Mouse (Mus musculus) spleen, embryonic (tissue): Measurements from ENCODE around the gene Wdr35.

Experiments
- CTCF ChIA-PET: fragments of 350-600 bp; sonication (Branson Sonifier 250); formaldehyde crosslinking; loops from one replicate; lab custom pipeline; 2022; lab: Charles Lee

Gene Wdr35

DNA sequence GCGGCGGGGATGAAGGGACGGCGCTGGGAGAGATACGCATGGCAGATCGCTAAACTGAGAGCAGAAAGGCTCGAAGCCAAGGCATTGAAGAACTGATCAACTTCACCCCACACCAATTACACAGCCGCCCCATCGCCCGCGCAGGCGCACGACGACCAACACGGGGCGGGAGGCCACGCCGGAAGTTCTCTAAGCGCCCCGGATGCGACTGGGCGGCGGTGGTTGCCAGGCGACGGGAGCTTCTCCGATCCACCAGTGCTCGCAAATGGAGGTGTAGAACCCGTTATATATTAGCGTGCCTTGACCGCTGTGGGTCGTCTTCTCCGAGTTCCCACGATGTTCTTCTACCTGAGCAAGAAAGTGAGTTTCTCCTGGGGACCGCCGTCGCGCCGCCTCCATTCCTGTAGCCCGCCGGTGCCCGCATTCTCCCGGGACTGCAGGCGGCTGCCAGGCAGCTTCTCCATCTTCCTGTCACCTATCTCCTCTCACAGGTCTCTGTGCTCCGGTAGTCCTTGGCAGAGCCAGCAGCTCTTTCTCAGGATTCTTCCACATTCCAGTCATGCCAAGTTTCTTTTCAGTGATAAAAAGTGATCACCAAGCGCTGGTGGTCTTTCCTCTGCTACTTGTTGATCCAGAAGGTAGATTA lies at the start of gene Wdr35:
Gene Wdr35 (plus strand): TSS at position 73 of the 646 bp plus-strand sequence.
- CTCF ChIA-PET, result interaction anchor here (0.6 kb wide), 1 partner anchor 51 kb away, joined by 3 read pairs; no protein-coding TSS in a partner anchor

DNA sequence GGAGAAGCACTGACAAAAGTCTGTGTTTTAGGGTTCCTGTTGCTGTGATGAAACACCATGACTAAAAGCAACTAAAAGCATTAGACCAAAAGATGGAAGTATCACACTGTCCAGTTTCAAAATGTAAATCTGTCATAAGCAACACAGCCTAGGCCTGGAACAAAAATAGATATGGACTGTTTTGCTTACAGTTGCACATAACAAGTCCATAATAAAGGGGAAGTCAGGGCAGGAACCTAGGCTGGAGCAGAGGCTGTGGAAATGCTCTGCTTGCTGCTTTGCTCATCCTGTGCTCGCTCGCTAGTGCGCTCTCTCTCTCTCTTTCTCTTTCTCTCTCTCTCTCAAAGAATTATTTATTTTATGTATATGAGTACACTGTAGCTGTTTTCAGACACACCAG lies 46.0 kb upstream of the Wdr35 start:
- CTCF ChIA-PET, result no interaction called here

DNA sequence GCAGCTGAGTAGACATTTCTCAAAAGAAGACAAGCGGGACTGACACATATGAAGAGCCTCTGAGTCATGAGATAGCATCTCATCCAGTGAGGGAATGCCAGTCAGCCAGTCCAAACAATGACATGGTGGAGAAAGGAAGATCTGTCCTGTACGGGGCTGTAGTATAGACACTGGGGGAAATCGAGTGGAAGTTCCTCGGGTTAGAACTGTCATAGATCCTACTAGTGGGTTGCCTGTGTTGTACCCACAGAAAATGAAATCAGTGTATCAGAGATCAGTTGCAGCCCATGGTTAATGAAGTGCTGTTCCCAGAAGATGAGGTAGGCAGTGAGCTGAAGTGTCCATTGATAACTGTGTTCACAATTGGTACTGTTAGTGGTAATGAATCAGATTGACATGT lies 44.9 kb upstream of the Wdr35 start:
- CTCF ChIA-PET, result no interaction called here

DNA sequence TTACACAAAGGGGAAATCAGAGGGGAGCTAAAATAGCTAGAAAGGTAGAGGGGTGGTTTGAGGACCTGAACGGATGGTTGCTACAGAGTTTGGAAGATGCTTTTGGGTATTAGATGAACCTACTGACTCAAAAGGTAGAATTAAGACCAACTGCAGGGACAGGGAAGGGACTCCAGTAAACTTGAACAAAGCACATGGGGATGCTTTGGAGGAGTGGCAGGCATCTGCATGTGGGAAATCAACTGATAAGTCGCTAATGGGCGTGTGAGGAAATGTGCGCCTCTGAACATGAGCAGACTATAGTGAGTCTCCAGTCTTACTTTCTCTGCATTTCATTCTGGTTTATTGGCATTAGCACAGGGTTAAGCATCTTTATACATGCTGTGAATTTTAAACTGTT lies 42.6 kb upstream of the Wdr35 start:
- CTCF ChIA-PET, result interaction anchor here (0.6 kb wide), 1 partner anchor 74 kb away, joined by 3 read pairs; no protein-coding TSS in a partner anchor

DNA sequence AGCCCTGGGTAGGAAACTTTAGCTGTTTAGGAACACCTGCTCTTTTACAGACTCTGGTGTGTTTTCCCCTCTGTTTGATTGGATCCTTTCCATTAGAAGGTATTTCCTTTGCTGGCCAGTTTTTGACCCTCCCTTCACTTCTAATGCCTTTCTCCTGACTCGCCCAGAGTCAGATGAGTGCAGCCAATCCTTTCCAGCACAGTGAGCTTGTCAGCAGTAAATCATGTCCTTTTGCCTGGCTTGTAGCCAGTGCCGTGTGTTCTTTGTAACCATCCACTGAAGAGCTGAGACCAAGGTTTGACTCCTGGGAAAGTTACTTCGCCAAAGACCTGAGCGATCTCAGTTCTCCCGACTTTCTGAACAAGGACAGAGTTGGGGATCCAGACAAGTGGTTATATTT lies 38.3 kb upstream of the Wdr35 start:
- CTCF ChIA-PET, result interaction anchor here (0.6 kb wide), 1 partner anchor 623 kb away, joined by 3 read pairs; no protein-coding TSS in a partner anchor

DNA sequence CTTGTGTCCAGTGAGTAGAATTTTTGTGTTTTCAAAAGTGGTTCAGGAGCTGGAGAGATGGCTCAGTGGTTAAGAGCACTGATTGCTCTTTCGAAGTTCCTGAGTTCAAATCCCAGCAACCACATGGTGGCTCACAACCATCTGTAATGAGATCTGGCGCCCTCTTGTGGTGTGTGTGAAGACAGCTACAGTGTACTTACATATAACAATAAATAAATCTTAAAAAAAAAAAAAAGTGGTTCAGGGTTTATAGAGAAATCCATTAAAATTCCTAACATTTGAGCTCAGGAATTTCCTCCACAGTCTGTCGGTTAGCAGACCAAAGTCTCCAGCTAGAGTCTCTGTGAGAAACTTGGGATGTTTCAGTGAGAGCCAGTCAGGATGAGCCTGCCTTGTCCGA lies 37.5 kb upstream of the Wdr35 start:
- CTCF ChIA-PET, result interaction anchor here (0.6 to 0.8 kb wide), 2 partner anchors 12 to 270 kb away, joined by 3 read pairs; no protein-coding TSS in a partner anchor

DNA sequence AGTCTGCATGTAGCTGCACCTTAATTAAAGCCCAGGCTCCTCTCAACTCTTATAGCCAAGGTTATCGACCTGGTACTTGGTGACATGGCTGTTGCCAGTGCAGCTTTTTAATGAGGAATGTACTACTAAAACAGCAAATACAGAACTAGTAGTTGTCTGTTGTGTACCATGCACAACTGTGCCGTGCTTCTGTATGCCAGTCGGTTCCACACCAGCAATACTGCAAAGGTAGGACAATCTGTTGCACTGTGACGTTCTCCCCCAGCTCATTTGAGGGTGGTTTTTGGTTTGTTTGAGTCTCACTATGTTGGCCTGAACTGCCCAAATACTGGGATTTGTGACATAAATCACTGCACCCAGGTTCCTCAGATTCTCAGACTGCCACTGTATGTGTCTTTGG lies 34.2 kb upstream of the Wdr35 start:
- CTCF ChIA-PET, result interaction anchor here (0.6 kb wide), 1 partner anchor 10 kb away, joined by 11 read pairs; no protein-coding TSS in a partner anchor

DNA sequence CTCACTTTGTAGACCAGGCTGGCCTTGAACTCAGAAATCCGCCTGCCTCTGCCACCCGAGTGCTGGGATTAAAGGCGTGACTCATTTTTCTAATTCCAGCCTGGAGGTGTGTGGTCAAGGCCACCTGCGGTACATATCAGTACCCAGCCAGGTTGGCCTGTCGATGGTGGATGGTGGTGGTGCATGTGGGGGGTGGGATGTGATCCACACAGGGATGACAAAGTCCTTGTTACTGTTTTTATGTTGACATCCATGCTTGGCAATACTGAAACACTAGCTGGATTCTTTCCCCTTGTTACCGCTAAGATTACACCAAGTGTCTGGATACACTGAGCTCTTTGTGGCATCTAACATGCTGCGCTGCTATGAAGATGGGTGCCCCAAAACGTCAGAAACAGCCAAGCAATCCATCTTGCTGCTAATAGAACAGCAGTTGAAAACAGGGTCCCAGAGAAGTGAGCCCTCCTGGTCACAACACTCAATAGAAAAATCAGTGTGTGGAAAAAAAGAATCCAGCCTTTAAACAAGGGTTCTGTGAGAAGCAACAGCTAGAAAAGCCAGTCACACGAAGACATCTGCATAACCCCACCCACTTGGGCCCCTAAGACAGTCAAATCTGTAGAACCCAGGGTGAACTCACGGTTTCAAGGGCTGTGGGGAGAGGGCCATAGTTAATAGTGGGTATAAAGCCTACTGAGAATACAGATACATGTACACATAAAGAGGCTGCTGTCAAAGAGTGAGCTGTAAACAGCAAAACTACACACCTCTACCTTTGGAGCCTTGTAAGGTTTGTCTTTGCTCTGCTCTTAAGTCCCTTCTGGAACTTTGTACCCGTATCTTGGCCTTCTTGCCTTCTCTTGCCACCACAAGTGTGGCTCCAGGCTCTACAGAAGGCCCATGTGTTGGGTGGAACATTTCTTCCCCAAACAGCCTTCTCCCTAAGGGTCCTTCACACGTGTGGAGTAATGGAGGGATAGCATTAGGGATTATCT lies 33.4 kb upstream of the Wdr35 start:
- CTCF ChIA-PET, result interaction anchor here (0.6 kb wide), 1 partner anchor 11 kb away, joined by 11 read pairs; no protein-coding TSS in a partner anchor

DNA sequence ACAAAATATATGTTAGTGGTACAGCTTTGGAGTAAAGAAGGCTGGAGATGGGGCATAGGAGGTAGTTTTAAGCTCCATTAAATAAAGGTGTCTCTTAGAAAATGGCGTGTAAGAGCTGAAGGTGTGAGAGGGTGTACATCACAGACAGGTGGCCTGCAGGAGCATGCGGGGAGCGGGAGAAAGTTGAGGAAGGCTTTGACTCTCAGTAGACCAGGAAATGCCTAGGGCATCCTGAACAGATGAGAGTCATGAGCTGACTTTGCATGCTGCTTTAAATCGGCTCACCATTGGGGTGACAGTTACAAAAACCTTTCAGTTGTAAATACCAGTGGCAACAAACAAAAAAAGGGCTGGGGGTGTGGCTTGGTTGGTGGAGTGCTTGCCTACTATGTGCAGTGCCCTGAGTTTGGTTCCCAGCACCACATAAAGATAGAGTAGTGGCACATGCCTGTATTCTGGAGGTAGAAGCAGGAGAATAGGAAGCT lies 32.5 kb upstream of the Wdr35 start:
- CTCF ChIA-PET, result interaction anchor here (0.5 to 0.7 kb wide), 2 partner anchors 43 to 114 kb away, joined by 3 read pairs; no protein-coding TSS in a partner anchor

DNA sequence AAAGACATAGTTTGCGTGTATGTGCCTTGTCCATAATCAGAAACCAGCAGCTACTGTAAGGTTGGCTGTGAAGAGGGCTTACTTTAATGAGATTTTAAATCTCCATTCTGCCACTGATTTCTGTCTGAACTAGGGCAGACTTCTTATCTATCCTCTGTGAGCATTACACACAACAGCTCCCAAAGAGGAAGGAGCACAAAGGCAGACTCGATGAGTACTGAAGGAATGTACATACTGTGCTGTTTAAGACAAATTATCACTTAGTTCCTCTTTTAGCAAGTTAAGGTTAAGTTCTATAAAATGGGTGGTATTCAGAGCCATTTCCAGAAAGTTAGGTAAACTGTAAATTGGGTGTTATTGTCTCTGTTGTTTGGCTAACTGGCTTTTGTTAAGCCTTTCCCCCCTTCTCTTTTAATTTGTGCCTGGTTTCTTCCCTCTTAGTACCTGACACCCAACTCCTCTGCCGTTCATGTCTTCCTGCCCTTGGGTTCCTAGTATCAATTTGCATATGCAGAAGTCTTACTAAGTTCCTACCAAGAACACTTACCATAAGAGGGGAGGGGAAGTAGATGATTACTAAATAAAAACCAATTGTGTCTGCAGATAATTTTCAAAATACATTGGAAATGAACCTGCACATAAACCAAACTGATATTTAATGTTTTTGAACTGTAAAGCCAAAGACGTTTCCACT lies 31.8 kb upstream of the Wdr35 start:
- CTCF ChIA-PET, result interaction anchor here (0.7 kb wide), 1 partner anchor 115 kb away, joined by 3 read pairs; no protein-coding TSS in a partner anchor

DNA sequence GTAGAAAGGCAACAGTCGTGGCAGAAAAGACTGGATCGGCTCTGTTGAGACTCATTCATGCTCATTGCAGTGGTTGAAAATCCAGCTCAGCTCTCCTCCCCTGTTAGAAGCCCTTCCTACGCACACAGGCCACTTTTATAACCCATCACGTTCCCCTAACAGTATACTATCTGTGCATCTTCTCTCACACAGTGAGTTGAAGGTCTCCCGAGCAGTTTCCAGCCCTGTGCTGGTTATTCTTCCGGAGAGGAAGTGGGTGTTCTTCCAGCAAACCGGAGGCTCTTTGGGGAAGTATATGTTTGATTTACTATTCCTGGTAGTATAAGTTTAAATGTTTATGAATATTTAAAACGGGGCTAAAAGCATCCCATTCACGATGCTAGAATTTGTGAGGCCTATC lies 26.5 kb upstream of the Wdr35 start:
- CTCF ChIA-PET, result no interaction called here

DNA sequence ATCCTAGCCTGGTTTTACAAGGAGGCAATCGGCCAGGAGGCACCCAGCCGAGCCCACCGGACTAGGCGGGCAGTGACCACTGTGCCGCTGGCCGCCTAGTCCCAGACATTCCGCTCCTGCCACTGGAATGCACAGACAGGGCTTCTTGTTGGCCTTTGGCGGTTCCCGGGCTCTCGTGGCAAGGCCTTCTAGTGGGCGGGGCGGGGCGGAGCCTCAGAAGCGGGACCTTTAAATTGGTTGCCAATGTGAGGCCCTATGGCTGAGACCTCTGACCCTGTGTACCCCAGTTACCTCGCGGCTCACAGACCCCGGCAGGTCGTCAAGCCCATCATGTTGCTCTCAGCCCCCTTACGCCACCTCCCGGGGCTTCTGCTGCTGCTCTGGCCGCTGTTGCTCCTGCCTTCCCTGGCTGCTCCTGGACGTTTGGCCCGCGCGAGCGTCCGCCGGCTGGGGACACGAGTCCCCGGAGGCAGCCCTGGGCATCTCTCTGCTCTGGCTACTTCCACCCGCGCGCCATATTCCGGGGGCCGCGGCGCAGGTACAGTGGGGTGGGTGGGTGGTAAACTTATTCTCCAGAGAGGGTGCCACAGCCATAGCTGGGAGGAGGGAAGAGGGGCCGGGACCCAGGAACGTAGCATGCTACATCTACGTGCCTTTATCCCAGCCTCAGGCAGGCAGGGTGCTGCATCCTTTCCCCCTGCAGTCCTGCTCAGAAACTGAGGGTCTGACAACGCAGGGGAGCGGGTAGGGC lies 25.8 kb upstream of the Wdr35 start, which contains the start of gene Matn3:
Gene Matn3 (plus strand): TSS at position 216 of the 751 bp plus-strand sequence.
- CTCF ChIA-PET, result no interaction called here

DNA sequence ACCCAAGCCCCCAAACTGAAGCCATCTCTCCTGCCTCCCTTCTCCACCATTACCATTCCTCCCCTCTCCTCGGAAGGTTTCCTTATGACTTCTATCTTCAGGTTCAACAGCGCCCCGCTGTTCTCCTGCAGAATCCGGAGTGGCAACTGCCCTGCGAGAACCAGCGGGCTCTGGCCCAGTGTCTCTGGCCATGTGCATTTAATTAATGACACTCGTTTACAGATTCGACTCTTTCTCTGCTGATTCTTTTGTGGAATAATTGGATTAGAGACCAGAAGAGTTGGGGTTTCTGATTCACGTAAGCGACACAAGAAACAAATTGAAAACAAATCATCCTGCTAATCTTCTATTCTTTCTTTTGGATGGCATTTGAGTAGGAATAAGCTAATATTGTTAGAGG lies 20.6 kb upstream of the Wdr35 start:
- CTCF ChIA-PET, result no interaction called here

DNA sequence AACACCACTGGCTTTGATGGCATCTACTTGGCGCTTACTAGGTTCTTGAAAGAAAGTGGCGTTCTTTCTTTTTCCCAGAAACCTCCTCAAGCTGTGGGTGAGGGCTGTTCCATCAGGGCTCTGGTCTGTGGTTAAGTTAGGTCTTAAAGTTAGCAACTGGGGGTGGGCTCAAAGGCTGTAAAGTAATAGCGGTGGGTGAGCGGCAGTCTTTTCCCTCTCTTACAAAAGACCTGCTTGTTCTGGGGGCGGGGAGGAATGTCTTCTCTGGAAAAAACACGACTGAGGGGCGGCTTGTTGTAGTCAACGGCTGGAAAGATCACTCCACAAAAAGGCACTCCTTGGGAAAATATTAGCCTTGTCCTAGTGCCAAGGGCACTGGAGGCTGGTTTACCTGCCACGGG lies 19.5 kb upstream of the Wdr35 start:
- CTCF ChIA-PET, result no interaction called here

DNA sequence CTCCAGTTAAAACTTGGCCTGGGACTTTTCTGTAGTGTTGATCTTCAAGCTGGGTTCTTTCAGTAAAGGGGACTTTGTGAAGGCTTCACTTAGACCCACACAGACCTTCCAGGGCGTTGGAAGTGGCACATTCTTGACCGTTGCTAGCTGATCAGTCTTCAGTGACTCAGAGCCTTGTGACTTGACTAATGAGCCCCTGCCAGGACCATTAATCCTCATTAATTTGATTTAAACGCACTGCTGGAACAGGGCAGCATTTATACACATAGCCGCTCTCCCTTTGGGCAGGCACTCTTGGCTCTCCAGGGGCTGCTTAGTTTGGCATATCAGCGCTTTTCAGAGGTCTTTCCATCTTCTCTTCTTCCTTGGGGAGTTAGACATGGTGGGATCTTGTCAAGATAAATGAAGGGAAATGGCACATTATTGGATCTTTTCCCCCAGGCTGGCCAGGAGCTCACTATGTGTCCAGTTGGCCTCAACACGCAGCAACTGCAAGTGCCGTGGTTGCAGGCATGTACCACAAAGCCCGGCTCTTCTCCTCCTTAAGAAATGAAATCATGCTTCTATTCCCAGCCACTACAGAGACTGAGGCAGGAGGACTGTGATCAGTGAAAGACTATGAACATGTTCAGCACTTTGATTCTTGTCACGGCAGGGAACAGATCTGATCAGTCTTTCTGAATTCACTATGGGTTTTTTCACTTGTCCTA lies 11.9 kb upstream of the Wdr35 start:
- CTCF ChIA-PET, result no interaction called here

DNA sequence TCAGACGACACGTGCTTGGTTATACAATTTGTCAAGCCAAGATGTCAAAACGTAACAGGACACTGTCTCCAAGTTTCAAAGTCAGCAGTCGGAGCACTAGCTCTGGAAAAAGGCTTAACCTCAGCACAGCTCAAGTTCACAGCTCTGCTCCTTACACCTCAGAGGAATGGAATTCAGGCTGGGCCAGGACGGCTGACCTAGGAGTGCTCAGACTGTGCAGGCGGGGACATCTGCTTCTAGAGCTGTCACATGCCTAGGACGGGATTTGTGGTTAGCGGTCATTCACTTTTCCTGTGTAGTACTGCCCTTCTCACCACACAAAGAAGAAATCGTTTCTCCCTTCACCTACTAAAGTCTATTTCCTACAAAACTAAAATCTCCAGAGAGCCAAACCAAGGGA lies 3.9 kb upstream of the Wdr35 start:
- CTCF ChIA-PET, result no interaction called here

DNA sequence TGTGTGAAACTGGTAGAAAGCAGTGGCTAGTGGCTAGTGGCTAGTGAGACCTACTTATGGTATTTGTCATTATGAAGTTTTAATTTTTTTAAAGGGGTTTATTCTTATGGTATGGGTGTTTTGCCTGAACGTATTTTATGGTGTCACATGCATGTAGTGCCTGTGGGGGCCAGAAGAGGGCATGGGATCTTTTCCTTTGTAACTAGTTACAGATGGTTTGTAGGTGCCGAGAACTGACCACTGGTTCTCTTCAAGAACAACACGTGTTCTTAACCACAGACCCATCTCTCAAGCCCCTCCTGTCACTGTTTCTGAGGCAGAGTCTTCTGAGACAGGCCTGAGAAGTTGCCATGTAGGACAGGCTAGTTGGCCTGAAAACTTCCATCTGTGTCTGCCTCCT lies 1.4 kb downstream of the Wdr35 start:
- CTCF ChIA-PET, result no interaction called here

DNA sequence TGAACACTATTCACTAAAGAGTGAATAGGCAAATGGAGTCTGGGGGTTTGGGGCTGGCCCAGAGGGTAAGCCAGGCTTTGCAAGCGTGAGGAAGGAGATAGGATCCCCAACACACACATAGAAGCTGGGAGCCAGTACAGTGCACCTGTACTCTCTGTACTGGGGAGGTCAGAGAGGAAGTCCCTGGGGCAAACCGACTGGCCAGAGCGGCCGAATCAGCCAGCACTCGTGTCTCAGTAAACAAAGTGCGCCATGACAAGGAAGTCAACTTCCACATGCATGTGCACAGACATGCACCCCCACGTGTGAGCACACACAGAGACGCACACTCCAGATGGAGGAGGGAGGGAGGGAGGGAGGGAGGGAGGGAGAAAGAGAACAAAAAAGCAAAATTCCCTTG lies 19.5 kb downstream of the Wdr35 start:
- CTCF ChIA-PET, result no interaction called here

DNA sequence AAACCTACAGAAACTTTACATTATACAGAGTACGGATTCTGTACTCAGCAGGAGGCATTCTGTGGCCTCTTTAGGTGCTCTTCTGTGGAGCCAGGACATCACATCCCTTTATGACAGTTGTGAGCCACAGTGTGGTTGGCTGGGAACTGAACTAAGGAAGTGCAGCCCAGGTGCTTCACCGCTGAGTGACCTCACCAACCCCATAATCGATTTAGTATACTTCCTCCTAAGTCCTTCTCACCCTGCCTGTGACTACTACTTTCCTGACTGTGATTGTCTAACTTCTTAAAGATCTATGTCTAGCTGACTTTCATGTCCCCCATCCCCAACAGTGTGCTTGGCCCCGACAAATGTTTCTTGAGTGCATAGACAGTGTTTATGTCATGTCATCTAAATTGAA lies 24.6 kb downstream of the Wdr35 start:
- CTCF ChIA-PET, result no interaction called here
